Mouse (Mus musculus) cortical plate, adult 2 months (tissue): ENCODE results near the gene Zfp652. TPM values are rescaled to one million over a fixed set of nuclear protein-coding genes. Genes with fewer than 3 reads are reported as not detected.

Experiments used
- H3K27ac ChIP-seq: fragments of 200-500 bp; 2 replicates; pipeline ENCODE4 v1.5.1; 2012; ENCODE audit warnings: low read length, control low read depth, inconsistent platforms; ENCODE audit not compliant: insufficient read depth
- H3K4me1 ChIP-seq: fragments of 200-500 bp; 2 replicates; pipeline ENCODE4 v1.6.1; 2011; ENCODE audit warnings: low read length; ENCODE audit not compliant: control insufficient read depth, insufficient read depth
- H3K4me3 ChIP-seq: fragments of 200-500 bp; 2 replicates; pipeline ENCODE4 v1.5.1; 2011; ENCODE audit warnings: mild to moderate bottlenecking, low read length, control low read depth; ENCODE audit not compliant: insufficient read depth
- CTCF ChIP-seq: fragments of 200-500 bp; IDR thresholded peaks from 2 replicates; pipeline ENCODE4 v1.5.1; 2011; ENCODE audit warnings: mild to moderate bottlenecking, control low read depth, low read length; ENCODE audit not compliant: insufficient read depth; ENCODE audit errors: extremely low read depth
- POLR2A ChIP-seq: fragments of 200-500 bp; IDR thresholded peaks from 2 replicates; pipeline ENCODE4 v1.6.1; 2011; ENCODE audit warnings: mild to moderate bottlenecking, low read length, control low read depth; ENCODE audit not compliant: insufficient read depth; ENCODE audit errors: extremely low read depth
- polyA plus RNA-seq: library from polyadenylated mRNA; depleted of rRNA; stranded (reverse); fragments of >200 nt; gene quantifications from 2 replicates; pipeline ENCODE4 v1.2.3, GENCODE M21; 2012

The Zfp652 gene
- polyA plus RNA-seq, 1 experiment: 21.2 TPM

DNA sequence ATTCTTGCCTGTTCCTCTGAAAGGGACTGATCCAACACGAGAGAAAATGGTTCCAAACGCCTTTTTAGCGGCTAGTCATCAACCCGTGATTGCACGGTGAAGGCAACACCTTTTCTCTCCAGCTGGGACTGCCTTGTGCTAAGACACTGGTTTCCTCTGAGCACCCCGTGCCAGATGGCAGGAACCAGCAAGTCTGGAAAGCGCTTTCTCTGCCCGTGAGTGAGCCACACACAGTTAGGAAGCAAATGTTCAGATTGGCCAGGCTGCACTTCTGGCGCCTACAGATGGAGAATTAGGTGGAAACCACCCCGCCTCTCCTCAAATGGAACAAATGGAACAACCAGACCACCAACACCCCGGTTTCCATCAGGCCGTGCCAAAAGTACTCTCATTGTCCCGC lies 79.3 kb downstream of the Zfp652 start:
- TF ChIP-seq POLR2A: no peak
- TF ChIP-seq CTCF: no peak
- Histone ChIP-seq H3K4me3 (no peak overlapping the region), H3K27ac (no peak overlapping the region), H3K4me1 (no peaks in the 10 kb centered on the region; the same call in 1 of the 2 replicates)

GRCm38 (mm10) chr11:95792950-95793509 lies 80.6 kb downstream of the Zfp652 start:
- no peaks in the 10 kb centered on the region; the same call in 1 of the 2 replicates for H3K4me1 ChIP-seq
- no peak for TF ChIP-seq CTCF
- no peak for TF ChIP-seq POLR2A
- no peak overlapping the region for H3K27ac ChIP-seq
- H3K4me3 ChIP-seq: no peak overlapping the region

DNA sequence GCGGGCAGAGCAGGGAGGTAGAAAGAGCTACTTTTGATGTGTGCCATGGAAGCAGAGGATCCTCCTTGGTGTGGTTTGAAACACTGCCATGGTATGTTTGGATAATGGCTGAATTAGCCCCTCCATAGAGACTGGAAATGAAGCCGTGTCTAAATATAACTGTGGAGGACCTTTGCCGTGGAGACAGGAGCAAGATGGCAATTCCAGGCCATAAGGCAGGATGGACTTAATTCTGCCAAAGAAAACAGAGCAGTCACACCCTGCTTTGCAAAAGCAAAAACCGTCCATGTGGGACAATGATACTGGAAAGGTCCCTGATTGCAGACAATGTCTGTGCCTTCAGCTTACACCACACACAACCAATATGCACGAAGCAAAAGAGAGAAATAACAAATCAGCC lies 81.7 kb downstream of the Zfp652 start:
- H3K4me1 ChIP-seq: no peaks in the 10 kb centered on the region; the same call in 1 of the 2 replicates
- H3K4me3 ChIP-seq: no peak overlapping the region
- no peak overlapping the region for H3K27ac ChIP-seq
- no peak for TF ChIP-seq CTCF
- TF ChIP-seq POLR2A: no peak

- no peaks in the 10 kb centered on the region; the same call in 1 of the 2 replicates for H3K4me1 ChIP-seq
- no peak overlapping the region for H3K27ac ChIP-seq
- TF ChIP-seq POLR2A (no peak), CTCF (no peak)
- H3K4me3 ChIP-seq: no peak overlapping the region
These were observed 83.1 kb downstream of the Zfp652 start for GRCm38 (mm10) chr11:95795582-95795981.

- no peak overlapping the region for H3K4me3 ChIP-seq
- TF ChIP-seq CTCF (no peak), POLR2A (no peak)
- H3K27ac ChIP-seq: no peak overlapping the region
- no peaks in the 10 kb centered on the region for H3K4me1 ChIP-seq
These were observed 92.5 kb downstream of the Zfp652 start for GRCm38 (mm10) chr11:95805010-95805409.

- Histone ChIP-seq H3K27ac (no peak overlapping the region), H3K4me1 (no peaks in the 10 kb centered on the region), H3K4me3 (no peak overlapping the region)
- TF ChIP-seq CTCF (no peak), POLR2A (no peak)
These were observed 93.1 kb downstream of the Zfp652 start for GRCm38 (mm10) chr11:95805527-95805926.

DNA sequence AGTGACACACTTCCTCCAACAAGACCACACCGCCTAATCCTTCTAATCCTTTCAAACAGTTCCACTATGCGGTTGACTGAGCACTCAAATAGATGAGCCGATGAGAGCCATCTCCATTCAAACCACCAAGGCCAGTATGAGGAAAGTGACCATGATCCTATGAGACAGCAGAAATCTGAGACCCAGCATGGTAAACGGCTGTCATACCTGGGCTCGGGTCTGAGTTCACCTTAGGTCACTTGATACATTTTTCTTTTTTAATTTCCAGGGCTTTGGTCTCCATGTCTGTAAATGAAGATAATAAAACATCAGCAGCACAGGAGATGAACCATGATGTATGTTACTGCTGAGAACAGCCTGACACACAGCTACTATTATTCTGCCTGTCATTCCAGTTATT lies 95.4 kb downstream of the Zfp652 start:
- no peak for TF ChIP-seq CTCF
- no peak for TF ChIP-seq POLR2A
- Histone ChIP-seq H3K4me1 (no peaks in the 10 kb centered on the region), H3K4me3 (no peak overlapping the region), H3K27ac (no peak overlapping the region)

DNA sequence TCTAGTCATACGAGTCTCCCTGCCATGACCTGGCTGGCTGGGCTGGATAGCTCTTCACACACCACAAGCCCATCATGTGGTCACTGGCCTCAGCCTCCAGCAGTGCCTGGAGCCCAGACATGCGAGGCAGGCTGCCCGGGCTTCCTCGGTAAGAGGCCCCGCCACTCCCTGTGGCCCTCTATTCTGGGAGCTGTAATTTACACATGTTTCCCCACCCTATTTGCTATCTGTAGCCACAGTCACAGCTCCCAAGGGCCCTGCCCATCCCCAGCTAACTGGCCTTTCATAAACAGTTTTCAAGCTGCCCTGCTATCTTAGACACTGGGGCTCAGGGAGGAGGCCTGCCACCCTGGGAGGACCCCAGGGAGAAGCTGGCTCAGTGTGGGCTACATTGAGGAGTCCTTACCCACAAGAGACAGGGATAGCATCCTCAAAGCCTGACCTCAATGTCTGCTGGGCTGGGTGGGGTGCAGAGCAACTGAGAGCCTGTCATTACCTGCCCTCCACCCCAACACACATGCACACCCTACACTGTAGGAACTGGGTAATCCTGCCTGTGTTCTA lies 96.1 kb downstream of the Zfp652 start:
- H3K27ac ChIP-seq: no peak overlapping the region
- TF ChIP-seq POLR2A: no peak

GRCm38 (mm10) chr11:95809603-95810002 lies 97.1 kb downstream of the Zfp652 start:
- no peak overlapping the region for H3K4me3 ChIP-seq
- no peaks in the 10 kb centered on the region for H3K4me1 ChIP-seq
- TF ChIP-seq POLR2A (no peak), CTCF (no peak)
- H3K27ac ChIP-seq: no peak overlapping the region

More for the DNA sequence above, 96.1 kb downstream of the Zfp652 start:
- Histone ChIP-seq H3K4me3 (no peak overlapping the region), H3K4me1 (no peaks in the 10 kb centered on the region)

DNA sequence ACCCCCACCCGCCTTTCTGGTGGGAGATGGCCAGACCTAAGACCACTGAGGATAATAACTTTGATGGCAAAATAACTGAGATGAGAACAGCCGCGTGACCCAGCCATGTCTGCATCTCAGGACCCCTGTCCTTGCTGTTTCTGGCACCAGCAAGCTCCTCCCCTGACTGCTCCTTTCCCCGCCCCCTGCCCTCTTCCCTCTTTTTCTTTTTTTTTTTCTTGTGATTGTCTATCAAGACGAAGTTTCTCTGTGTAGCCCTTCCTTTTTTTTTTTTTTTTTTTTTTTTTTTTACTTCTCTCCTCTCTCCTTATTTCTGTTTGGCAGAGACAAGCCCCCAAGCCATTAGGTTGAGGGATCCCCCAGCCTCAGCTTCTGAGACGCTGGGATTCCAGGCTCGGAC lies 98.4 kb downstream of the Zfp652 start:
- no peaks in the 10 kb centered on the region for H3K4me1 ChIP-seq
- H3K4me3 ChIP-seq: no peak overlapping the region
- H3K27ac ChIP-seq: no peak overlapping the region
- TF ChIP-seq POLR2A (no peak), CTCF (no peak)

DNA sequence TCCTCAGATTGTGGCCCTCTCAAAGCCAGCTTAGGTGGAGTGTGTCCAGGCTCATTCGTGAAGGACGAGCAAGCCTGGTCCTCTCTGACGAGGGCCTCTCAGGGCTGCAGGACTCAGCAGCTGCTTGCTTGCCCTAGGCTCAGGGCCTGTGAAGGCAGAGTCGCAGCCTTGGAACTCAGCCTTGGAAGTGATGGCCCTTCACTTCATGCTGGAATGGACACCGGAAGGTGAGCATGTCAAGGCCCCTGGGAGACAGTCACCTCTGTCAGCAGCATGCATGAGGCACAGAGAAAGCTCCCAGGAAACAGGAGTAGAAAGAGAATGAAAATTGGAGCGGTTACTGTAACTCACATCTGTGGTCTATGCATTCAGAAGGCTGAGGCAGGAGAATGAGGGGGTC lies 99.3 kb downstream of the Zfp652 start:
- no peak for TF ChIP-seq POLR2A
- TF ChIP-seq CTCF: no peak
- Histone ChIP-seq H3K4me1 (no peaks in the 10 kb centered on the region), H3K27ac (no peak overlapping the region), H3K4me3 (no peak overlapping the region)
